Mouse (Mus musculus) myocyte (in vitro differentiated cells): ENCODE data around the gene Hcfc2.

Experiments used
- CEBPB ChIP-seq: IDR thresholded peaks from 2 replicates; pipeline ENCODE4 v1.6.1; 2011; ENCODE audit warnings: mild to moderate bottlenecking, moderate library complexity; ENCODE audit not compliant: poor library complexity, insufficient read depth, severe bottlenecking
- MAX ChIP-seq: IDR thresholded peaks from one replicate; pipeline ENCODE4 v1.6.1; 2011; ENCODE audit warnings: low read depth, mild to moderate bottlenecking, control low read depth
- POLR2A ChIP-seq: IDR thresholded peaks from one replicate; pipeline ENCODE4 v1.6.1; 2011; ENCODE audit warnings: low read depth, mild to moderate bottlenecking, control low read depth, moderate library complexity; ENCODE audit not compliant: insufficient read length
- SRF ChIP-seq: IDR thresholded peaks from one replicate; pipeline ENCODE4 v1.6.1; 2011; ENCODE audit warnings: low read depth; ENCODE audit not compliant: control insufficient read depth, insufficient read length
- USF1 ChIP-seq: IDR thresholded peaks from one replicate; pipeline ENCODE4 v1.6.1; 2011; ENCODE audit warnings: low read depth, mild to moderate bottlenecking, control low read depth, moderate library complexity

- TF ChIP-seq POLR2A (no peak), MAX (no peak), CEBPB (no peak), USF1 (no peak), SRF (no peak)
Observed at GRCm38 (mm10) chr10:82768901-82769300, 72.9 kb downstream of the Hcfc2 start.
